Mouse (Mus musculus) mouse trophoblast stem cell (cell line): ENCODE data around the gene Fads2.

ENCODE experiments used
- in situ Hi-C, 2 experiments: fragments of 300-500 bp; cut with MseI, MboI; formaldehyde crosslinking; loops; 2 replicates in 1 of 2; 3 replicates in 1 of 2; pipeline ENCODE4 v1.15.1; 2025

The Fads2 gene

DNA sequence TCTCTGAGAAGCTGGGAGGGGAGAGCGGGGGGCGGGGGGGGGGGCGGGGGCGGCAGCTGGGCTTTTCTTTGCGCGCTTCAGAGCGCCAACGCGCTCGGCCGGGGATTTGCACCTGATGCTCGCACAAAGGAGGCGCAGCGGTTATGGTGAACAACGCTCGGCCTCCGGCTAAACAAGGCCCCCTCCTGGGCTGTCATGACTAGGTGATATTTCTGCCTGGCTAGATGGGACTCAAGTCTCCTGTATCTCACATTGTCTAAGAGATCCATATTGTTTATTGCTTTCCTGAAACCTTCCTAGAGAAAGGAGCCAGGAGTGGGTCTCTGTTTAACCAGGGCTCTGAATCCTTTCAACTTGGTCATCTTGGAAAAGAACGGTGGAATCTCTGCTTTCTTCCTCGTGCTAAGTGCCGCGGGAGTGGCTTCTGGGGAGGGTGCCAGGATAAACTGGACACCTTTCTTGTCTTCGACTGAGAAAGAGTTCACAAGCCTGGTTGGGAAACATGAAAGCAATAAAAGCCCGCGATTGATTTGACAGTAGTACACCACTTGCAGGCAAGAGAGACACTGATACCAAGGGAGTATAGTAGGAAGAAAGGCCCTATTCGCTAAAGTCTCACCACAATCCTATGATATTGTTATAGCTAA lies 631 bp upstream of the Fads2 start:
- in situ Hi-C loops = no loop called here

DNA sequence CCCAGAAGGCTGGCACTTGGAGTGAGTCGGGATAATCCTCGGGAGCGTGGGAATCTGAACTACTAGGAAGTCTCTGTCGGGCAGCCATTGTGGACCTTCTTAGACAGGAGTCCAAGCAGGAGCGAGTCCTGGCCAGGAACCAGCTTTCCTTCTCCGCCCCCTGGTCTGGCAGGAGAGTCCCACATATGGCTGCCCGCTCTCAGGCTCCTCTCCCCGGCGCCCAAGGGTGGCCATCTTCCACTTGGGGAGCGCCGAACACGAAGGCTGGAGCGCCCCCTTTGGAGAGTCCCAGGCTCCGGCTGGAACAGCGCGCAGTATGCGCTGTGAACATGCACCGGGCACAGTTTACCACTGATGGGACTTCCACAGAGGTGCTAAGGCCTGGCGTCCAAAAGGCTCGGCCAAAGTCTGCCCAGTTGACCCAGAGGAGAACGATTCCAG lies 895 bp downstream of the Fads2 start:
- in situ Hi-C loops = no loop called here

DNA sequence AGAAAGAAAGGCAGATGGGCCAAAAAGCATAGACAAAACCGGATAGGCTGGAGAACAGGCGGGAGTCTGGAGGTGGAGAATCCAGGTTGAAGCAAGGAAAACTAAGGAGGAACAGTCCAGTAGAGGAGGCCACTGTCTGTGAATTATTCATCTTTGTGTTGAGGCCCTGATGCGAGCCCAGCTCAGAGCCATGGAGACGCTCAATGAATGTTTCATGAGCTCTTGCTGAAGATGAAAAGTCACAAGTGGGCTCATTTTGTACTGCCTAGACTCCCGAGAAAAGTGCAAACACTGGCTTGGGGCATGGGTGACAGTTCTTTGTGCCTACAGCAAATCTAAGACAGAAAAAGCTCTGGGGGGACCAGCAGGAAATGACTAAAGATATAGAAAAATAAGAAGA lies 3.7 kb downstream of the Fads2 start:
- in situ Hi-C loops = no loop called here

DNA sequence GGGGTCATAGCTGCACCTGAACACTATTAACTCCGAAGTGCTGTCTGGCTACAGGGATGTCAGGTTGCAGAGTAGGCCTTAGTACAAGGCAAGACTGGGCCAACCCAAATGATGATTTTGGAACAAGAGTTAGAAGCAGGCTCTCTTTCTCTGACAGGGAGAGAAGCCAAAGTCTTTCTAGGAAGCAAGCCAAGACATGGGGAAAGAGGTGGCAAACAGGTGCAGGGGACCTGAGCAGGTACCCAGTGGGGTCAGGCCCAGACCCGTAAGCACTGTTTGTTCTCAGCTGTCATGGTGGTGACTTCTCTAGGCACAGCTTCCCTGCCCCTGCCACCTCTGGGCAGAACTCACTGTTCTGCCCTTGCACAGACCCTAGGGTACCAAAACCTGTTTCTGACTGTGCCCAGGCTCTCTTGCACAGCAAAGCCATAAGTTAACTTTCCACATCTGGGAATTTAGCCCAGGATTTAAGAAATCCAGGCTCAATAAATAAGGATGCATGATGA lies 5.1 kb downstream of the Fads2 start:
- in situ Hi-C loops = no loop called here

DNA sequence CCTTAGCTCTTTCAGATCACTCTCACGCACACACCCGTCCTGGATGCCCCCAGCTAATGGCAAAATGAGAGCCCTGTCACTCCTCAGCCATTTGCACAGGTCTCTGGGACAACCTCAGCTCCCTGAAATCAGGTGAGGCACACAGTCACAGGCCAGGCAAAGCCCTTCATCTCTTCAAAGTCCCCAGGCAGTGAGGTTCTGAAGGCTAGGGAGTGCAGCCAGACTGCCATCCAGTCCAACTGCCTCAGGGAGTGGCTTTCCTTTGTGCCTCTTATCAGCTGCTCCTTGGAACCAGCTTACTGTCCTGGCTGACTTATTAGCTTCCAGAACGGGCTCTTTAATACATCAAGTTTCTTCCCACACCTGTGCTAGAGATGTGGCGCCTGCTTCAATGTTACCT lies 6.9 kb downstream of the Fads2 start:
- in situ Hi-C loops = no loop called here

DNA sequence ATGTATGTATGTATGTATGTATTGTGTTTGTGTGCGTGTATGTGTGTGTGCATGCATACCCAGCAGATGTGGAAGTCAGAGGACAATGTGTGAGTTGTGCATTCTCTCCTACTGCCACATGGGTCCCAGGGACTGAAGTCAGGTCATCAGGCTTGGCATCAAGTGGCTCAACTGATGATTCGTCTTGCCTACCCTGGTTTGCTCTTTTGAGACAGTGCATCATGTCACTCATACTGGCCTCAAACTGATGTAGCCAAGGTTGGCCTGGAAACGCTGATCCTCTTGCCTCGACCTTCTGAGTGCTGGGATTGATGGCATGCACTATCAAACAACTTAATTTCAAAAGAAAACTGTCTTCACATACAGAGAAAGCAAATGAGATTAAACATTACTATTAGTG lies 7.7 kb downstream of the Fads2 start:
- in situ Hi-C loops = no loop called here

DNA sequence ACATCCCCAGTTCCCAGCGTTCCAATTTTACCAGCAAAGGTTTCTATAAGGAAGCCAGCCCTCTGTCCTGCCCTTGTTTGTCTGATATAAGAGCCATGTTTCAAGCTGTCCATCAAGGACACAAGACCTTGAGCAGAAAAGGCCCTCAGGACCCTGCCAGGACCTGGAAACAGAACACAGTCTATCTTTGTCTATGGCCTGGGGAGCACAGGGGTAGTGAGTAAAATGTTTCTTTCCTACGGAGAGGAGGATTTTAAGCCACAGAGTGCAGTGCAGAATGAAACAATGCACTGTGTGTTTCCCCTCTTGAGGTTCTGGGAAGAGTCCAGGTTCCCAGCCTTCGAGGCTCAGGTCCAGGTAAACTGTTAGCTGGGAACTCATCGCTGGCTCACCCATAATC lies 14.6 kb downstream of the Fads2 start:
- in situ Hi-C loops = no loop called here

DNA sequence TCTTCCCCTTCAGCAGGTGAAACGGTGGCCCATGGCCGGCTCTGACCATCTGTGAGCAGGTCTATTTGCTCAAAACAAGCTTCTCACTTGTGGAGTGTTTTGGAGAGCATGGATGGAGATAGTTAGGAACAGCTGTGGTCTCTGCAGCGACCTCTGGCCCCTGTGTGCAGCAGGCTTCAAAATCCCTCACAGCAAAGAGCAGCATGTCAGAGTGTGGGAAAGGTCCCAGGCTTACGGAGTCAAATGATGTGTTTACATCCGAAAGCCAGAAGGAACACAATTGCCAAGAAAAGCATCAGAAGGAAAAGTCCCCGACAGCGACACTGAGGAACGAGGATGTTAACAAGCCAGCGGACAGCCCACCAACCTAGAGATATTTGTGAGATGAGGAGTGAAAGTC lies 16.1 kb downstream of the Fads2 start:
- in situ Hi-C loops = no loop called here

DNA sequence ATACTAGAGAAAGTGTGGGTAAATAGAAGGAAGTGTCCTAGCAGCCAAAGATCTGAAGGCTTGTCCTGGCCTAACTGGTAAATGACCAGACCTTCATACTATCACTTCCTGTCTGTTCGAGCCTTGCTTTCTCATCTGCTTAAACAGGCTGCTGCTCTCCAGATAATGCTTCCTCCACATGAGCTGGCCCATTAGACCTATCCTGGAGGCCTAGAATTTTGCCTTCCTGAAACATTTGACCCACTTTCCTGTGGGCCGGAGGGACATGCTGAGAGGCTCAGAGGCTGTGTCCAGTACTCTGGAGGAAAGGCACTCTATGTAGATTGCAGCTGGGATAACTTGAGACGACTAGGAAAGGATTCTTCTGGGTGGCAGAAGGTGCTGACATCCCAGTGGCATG lies 19.4 kb downstream of the Fads2 start:
- in situ Hi-C loops = no loop called here

DNA sequence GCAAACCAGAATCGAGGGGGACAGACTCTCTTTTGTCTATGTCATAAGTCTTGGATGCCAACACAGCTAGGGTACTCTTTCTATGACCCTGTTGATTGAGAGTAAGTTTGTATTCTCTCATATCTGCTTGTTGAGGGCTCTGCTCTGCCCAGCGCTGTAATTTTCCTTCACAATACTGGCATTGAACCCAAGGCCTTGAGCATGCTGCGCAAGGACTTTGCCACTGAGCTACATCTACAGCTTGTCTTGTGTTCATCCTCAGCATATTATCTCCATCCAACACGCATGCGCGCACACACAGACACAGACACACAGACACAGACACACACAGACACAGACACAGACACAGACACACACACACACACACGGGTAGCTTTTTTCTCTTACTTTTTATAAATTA lies 21.2 kb downstream of the Fads2 start:
- in situ Hi-C loops = no loop called here

DNA sequence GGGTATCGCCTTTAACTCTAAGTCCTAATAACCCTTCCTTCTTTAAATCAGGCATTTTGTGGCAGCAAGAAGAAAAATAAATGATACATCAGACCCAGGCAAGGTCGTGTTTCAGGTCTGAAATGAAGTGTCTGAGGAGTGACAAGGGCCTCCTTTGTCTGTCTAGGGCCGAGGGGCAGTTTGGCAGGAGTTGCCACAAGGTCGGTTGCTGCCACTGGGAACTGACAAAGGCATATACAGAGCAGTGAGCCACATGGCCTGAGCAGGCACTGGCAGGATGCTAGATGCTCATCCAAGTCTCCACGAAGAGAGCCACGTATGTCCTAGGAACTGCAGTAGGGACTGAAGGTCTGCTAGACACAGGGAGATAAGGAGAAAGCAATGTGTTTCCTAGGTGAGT lies 23.2 kb downstream of the Fads2 start:
- in situ Hi-C loops = no loop called here

DNA sequence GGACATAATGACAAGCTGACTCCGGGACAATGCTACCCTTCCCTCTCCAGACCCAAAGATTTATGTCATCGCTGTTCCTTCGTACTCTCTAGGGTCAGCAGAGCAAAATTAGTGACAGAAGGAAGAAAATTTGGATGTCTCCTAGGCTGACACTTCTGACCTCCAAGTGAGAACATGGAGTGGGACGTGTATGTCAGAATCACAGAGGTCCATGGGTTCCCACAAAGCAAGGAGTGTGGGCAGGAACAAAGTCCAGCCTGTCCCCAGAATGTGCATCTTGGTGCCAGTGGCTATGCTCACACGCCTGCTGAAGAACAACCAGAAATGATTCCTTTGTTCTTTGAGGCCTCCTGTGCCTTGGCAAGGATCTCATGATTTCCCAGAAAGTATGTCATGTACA lies 28.4 kb downstream of the Fads2 start:
- in situ Hi-C loops = no loop called here

DNA sequence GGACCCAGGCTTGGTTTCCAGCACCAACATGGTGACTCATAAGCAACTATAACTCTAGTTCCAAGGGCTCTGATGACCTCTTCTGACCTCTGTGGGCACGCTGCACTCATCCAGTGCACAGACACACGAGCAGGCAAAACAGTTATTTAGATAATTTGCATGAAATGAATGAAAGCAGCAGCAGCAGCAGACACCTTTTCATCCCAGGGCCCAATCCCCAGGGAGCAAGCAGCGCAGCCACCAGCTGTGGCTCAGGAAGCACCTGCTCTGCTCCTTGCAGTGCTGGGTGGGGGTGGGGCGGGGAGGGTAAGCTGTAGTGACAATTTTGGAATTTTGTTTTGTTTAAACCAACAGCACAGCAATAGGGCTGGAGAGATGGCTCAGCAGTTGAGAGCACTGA lies 29.7 kb downstream of the Fads2 start:
- in situ Hi-C loops = no loop called here

DNA sequence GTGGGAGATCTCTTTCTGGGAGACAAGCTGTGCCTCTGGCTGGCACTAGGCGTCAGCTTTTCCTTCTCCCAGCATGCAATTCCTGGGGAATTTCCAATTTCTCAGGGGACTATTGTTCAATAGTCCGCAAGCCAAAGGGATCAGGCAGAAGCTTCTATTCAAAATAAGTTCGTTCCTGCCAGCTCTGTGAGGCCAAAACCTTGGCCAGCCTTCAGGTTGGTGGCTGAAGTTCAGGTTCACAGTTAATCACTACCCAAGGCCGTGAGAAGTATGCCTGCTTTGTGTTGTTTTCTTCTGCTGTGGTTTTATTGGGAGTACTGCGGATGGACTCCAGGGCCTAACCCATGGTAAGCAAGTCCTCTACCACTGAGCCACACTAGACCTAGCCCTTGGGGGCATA lies 30.4 kb downstream of the Fads2 start:
- in situ Hi-C loops = no loop called here

DNA sequence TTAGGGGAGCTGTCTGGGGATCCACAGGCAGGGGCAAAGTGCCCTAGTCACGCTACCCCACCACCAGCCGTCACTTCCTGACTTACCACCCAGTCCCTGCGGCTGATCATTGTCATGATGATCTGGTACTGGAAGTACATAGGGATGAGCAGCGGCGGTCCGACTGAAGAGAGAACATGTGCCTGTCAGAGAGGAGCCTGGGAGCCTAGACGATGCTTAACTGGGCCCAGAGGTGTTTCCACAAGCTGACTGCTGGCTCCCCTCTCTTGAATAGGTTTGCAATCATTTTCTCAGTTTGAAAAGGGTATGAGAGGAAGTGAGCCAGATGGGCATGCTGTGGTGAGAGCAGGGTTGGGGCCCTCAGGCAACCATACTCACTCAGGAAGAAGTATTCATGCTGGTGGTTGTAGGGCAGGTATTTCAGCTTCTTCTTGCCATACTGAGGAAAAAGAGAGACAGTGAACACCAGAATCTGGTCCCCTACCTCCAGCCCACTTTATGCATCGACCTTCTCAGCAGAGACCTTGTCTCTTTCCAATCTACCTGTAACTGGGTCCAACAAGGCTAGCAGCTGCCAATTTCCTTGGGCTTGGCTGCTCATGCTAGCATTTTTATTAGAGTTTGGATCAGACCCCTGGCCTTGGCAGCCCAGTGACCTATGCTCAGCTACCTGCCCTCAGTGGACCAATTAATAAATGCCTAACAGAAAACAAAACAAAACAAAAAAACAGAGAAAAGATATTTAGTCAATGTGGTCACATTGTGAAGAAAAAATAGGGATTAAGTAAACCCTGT lies 31.2 kb downstream of the Fads2 start:
- in situ Hi-C loops = no loop called here

DNA sequence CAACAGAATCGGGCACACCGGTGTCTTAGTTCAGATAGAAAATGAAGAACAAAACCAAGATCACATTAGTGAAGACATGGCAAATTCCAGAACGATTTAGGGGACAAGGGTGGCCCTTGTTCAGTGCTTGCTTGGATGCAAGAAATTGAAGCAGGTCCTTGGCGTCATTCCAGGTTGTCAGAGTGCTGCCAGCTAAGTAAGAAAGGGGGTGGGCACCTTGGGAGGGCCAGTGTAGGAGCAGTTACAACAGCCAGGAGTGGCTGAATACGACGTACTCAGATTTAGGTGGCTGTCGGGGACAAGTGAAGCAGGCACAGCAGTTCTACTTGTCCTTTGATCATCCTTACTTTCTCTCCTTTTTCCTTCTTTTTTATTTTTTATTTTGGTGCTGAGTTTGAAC lies 33.8 kb downstream of the Fads2 start:
- in situ Hi-C loops = no loop called here

DNA sequence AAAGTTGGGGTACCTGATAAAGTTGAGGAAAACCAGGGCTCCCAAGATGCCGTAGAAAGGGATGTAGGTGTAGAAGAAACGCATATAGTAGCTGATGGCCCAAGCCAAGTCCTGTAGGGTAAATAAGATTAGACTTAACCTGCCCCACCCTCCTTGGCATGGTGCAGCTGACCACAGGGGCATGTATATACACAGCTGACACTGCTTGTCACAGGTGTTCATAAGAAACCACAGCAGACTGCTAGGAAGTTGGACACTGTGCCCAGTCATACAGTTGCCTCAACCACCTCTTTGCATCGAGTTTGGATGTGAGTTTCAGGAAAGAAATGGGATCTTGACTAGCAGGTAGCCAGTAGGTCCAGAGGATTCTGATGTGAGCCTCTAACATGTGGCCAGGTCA lies 35.0 kb downstream of the Fads2 start:
- in situ Hi-C loops = no loop called here

DNA sequence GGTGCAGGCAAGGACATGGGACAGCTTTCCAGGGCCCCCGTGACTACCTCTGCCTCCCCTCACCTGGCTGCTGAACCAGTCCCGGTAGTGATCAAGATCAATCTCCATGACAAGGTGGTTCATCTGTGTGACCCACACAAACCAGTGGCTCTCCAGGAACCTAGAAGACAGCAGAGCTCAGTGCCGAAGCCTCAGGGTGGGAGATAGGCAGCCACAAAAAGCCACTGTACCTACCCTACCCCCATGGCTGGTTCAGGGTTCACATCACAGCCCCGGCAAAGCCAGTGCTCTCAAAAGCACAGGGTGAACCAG lies 35.4 kb downstream of the Fads2 start:
- in situ Hi-C loops = no loop called here

DNA sequence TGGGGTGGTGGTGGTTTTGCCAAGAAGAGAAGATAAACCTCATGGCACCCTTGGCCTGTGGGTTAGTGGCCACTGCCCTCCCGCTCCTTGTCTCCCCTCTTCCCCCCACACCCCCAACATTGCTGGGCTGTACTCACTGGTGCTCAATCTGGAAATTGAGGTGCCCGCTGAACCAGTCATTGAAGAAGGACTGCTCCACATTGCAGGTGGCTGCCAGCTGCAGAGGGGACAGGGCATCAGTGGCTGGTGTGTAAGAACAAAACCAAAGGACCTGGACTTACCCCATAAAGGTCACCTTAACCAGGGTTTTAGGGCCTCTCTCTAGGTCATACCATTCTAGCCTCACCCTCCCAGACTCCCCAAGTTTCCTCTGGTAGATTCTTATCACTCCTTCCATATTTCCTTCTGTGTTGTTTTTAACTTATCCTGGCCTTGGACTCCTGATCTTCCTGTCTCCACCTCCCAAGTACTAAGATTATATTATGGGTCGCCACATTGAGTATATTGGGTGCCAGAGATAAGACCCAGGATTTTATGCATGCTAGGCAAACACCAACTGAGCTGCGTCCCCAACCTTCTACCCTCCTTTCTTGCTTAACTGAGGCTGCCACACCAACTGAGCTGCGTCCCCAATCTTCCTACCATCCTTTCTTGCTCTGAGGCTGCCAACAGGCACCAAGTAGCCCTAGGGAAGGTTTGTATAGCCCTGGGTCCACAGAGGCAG lies 35.9 kb downstream of the Fads2 start:
- in situ Hi-C loops = no loop called here

DNA sequence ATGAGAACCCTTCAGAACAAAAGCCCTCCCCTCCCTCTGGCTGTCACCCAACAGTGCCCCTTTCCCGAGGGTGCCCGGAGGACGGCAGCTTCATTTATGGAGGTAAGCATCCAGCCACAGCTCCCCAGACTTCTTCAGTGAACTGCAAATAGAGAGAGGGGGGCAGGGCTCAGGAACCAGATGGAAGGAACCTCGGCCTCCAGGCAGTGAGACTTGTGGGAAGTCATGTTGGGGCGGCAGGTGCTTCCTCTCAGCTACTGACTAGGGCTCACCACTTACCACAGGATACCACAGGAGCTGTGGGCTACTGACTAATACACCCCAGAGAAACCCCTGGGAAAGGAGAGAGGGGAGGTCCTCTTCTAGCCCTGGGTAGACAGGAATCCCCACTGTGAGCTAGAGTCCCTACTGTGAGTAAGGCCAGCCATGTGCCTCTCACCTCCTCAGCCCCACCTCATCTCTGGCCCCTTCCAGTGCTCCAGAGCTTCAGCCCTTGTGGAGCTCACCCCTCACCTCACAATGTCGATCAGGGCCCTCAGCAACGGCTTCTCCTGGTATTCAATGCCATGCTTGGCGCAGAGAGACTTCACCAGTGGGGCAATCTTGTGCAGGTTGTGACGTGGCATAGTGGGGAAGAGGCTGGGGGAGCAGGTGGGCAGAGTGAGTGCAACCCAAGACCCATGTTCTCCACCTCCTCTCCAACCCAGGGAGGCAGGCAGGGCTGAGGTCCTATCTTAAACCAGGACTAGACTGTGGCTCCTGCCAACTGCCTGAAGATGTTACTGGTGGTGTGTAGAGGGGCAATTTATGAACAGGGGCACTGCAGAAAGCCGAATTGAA lies 37.2 kb downstream of the Fads2 start:
- in situ Hi-C loops = no loop called here

DNA sequence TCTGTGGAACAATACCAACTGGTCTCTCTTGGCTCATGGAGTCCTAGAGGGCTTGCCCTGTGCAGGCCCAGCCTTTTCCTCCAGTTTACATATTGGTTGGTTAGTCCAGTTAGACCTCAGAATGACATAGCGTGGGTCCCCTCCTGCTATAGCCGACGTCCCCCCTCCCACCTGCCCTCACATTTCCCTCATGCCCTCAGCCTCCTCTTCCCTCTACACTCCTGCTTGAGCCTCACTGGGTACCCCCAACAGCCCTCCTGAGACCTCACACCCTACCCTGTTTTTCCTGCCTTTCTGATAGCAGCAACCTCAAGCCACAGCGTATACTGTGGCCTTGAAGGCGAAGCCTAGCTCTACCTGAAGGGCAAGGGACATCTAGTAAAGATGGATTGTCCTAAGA lies 38.7 kb downstream of the Fads2 start:
- in situ Hi-C loops = no loop called here

DNA sequence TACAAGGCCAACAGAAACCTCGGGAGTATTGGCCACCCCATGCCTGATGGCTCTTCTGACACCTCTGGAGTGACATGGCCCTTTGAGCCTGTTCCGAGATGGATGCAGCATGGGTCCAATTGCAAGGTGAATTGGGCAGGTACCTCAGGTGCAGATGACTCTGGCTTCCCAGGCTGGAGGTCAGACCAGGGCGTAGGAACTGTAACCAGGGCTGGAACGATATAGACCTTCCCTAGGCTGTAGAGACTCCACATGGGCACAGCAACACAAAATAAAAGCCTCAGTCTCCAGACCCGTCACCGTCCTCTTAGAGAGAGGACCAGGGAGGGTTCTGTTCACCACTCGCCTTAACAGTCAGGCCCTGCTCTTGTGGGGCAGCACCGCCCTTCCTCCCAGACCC lies 39.3 kb downstream of the Fads2 start:
- in situ Hi-C loops = no loop called here
